Mouse (Mus musculus): ENCODE results near the gene Fam120b.

Fam120b gene

DNA sequence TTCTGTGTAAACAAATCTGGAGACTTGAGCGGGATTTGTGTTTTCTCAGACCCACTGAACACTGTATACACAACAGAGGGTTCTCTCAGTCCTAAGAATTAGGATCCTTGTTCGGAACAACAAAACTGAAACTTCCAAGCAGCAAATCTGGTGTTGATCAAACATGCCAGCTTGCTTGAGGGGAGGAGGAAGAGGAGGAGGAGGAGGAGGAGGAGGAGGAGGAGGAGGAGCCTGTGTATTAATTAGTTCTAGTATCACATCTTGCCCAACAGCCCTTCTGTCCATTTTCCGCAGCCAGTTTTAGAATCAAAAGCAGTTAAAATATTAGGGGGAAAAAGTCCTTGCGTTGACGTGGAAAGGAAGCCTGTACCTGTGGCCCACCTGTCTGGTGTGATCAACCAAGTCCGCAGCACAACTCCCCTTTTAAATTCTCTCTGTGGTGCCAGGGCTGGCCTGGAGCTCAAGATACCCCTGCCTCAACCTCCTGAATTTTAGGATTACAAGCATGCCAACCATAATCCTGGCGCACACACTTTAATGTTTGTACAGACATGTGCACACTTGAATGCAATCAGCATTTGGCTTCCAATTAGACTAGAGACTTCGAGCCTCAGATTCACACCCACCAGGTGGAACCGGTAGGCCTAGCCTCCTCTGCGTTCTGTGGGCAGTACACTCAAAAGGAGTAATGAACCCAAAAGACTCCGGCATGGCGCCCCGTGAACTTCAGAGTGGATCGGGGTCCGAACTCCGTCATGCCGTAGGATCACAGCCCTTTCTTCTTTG lies 16.1 kb upstream of the Fam120b start:
- DNase-seq (ENCODE audit: low spot score) = no peak

DNA sequence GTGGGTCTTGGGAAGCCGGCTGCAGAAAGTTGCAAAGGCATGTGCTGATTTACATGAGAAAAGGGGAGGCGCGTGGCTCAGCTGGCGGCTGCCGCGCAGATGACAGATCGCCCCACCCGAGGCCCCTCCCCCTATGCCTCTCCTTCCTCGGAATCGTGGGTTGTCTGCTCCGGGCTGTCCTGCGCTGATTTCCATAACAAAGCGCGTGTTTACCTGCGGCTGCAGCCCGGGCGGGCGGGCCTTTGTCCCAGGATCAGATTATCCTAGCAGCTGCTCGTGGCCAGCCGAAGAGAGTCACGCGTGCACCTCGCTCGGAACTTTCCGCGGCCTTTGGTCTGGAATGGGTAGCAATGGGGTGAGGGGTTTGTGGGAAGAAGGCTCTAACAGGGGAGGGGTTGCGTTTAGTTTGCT lies 15.4 kb upstream of the Fam120b start:
- DNase-seq (ENCODE audit: low spot score) = peak; percentile 35

DNA sequence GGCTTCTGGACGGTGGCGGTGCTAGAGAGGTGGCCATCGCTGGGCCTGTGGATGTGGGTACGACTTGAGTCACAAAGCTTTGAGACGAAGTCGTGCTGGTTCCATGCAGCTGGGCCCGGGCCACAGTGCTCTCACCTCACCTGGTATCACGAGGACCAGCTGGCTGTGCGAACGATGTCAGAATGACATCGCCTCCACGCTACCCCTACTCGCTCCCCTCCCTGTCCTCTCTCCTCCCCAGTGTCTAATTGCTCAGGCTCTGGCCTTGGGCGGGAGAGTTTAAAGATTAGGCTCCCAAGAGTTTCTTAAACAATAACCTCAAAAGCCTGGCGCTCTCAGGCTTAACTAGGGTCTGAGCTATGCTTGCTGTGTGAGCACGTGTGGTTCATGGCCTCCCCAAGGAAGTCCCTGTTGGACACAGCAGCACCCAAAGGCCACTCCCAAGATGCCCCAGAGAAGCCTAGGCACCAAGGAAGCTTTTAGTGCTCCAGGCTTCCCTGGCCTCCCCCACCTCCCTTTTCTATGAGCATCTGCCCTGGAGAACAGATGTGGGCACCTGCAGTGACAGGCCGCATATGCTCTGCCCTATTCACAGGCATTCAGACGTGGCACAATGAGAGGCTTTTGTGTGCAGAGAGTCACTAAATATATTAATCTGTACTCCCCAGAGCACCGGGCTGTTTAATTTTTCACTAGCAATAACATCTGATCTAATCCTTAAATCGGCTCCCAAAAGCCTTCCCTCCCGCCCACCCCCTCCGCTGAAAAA lies 14.7 kb upstream of the Fam120b start:
- DNase-seq (ENCODE audit: low spot score) = no peak

DNA sequence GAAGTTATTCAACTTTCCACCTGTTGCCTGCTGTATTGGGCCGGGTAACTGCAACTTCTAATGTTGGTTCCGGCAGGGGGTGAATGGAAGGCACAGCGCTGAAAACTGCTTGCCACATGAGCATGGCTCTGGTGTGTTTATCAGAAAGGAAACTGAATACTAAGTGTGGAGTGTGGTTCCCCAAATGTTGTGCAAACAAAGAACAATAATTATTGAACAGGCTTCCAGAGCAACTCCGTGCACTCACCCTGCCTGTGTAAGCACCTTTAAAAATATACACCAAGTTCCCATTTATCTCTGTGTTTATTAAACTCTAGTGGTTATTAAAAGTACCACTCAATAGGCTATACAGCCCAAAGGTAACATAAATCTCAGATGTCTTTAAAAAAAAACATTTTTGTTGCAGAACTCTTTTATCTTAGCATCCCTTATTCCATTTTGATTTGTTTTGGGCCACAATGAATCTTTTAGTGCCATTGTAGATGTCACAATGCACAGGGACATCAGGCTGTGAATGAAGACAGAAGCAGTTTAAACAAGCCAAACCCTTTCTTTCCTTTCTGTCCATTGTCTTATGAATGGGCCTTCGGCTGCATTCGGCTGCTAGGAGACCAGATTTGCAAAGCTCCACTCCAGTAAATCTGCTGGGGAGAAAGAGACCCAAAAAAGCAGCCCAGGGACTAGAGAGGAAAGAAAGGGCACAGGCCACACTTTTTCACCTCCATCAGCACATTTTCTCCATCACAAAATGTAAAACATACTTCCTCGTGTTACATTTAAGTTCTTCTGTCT lies 13.9 kb upstream of the Fam120b start:
- DNase-seq (ENCODE audit: low spot score) = no peak

DNA sequence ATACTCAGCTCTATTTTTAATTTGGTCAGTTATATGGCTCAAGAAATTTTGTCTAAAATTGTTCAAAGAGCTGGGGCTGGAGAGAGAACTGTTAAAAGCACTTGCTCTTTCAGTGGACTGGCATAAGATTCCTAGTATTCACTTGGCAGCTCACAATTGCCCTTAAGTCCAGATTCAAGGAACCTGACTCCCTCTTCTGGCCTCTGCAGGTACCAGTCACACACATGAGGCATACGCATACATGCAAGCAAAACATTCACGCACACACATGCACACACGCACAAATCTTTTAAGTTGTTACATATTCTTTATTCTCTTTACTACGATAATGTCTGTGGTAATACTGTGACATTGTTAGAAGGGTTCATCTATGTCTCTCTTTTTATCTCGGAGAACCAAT lies 12.6 kb upstream of the Fam120b start:
- no peak for DNase-seq (ENCODE audit: low spot score)

DNA sequence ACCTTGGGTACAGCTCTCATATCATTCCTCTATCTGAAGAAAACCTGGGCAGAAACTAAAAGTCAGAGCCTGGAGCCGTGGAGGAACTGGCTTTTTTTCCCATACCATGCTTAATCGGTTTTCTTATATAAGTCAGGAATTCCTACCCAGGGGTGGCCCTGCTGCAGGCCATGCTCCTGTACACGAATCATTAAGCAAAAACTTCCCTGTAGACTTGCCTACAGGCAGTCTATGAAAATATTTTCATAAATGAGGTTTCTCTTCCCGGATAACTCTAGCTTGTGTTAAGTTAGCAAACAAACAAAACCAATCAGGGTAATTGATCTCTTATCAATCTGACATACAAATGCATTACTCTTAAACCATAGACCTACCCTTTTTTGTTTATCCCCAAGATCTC lies 7.1 kb upstream of the Fam120b start:
- DNase-seq (ENCODE audit: low spot score) = no peak

DNA sequence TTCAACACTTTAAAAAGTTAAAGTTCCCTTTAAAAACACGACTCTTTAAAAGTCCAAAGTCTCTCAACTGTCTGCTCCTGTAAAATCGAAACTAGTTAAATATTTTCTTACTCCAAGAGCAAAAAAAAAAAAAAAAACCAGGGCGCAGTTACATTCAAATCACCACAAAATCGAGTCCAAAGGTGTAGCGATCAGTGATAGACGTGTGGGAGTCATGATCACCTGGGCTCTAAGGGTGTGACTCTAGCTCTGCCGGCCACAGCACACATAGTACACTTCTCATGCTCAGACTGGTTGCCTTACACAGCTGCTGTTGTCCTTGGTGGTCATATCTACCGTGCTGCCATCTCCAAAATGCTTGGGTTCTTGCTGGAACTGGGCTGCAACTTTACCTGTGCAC lies 6.6 kb upstream of the Fam120b start:
- DNase-seq (ENCODE audit: low spot score) = no peak

GRCm38 (mm10) chr17:15401716-15402115 lies 5.7 kb downstream of the Fam120b start:
- no peak for DNase-seq (ENCODE audit: low spot score)

DNA sequence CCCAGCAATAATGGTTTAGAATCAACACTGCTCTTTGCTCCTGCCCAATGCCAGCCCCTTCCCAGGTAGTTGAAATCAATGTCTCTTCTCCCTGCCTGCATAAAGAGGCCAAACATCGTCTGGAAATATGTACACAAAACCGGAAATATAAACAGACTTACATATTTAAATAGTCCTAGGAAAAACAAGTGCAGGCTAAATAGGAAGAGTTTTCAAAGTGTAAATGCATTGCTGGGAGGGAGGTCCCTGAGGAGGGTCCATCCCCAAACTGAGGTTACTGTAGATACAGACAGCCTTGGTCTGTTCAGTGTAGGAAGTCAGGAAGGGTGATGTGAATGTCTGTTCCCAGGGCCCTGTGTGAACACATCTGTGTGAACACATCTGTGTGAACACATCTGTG lies 10.6 kb downstream of the Fam120b start:
- no peak for DNase-seq (ENCODE audit: low spot score)

- DNase-seq (ENCODE audit: low spot score) = peak; percentile 44
Measured at GRCm38 (mm10) chr17:15409261-15409660, 13.3 kb downstream of the Fam120b start.

DNA sequence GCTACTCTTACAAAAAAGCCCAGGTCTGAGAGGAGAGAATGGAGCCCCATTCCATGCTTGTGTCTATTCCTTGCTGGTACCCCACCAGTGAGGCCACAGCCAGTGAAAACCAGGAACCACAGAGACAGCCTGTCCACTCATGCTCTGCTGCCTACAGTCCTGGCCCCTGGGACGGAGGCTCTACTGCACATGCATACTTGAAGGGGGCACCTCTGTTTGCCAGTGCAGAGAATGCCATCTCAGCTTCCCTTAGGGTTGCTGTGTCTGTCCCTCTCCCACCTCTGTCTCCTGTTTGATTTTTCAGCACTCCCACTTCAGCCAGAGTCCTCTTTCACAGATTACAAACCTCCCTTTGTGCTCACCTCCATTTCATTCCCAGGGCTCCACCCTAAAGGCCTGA lies 14.9 kb downstream of the Fam120b start:
- DNase-seq (ENCODE audit: low spot score) = no peak

- no peak for DNase-seq (ENCODE audit: low spot score)
Measured at GRCm38 (mm10) chr17:15416596-15417215, 20.7 kb downstream of the Fam120b start.

GRCm38 (mm10) chr17:15419534-15419933 lies 23.5 kb downstream of the Fam120b start:
- DNase-seq (ENCODE audit: low spot score) = no peak

DNA sequence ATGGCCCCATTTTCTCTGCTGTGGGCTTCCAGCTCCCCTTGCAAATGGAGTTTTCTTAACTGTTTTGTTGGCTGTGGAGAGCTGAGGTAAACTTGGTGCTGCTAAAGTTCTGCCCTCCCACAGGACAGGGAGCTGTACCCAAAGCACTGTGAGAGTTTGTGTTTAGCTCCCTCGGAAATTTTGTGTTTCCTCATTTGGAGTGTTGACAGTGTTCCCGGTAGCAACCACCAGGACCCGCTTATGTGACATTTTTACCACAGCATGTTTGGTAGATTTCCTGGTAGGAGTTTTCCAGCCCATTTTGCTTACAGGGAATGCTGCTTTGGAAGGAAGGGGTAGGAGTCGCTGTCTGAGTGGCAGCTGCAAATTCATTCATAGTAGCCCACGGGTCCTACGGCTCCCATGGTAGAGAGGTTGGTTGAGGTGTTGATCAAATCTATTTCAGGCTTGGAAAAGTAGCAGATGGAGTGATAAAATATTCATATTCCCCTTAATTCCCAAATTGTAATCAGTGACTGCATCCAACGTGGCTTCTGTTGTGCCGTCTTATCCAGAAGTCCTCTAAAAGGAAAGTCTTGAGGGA lies 24.1 kb downstream of the Fam120b start:
- no peak for DNase-seq (ENCODE audit: low spot score)

GRCm38 (mm10) chr17:15421446-15421845 lies 25.4 kb downstream of the Fam120b start:
- DNase-seq (ENCODE audit: low spot score) = no peak

DNA sequence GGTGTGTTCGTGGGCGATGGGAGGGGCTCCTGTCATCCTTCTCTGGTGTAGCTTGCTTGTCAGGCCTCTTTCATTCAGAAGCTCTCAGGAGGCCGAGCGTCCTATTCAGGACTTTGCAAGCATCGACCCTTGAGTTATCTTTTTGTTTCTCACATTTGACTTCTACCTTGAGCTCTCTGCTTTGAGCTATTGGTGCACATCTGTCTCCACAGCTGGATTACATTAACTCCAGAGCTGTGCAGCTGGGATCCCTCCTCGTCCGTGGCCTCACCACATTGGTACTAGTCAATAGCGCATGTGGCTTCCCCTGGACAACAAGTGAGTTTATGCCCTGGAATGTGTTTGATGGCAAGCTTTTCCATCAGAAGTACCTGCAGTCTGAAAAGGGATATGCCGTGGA lies 26.7 kb downstream of the Fam120b start:
- no peak for DNase-seq (ENCODE audit: low spot score)

DNA sequence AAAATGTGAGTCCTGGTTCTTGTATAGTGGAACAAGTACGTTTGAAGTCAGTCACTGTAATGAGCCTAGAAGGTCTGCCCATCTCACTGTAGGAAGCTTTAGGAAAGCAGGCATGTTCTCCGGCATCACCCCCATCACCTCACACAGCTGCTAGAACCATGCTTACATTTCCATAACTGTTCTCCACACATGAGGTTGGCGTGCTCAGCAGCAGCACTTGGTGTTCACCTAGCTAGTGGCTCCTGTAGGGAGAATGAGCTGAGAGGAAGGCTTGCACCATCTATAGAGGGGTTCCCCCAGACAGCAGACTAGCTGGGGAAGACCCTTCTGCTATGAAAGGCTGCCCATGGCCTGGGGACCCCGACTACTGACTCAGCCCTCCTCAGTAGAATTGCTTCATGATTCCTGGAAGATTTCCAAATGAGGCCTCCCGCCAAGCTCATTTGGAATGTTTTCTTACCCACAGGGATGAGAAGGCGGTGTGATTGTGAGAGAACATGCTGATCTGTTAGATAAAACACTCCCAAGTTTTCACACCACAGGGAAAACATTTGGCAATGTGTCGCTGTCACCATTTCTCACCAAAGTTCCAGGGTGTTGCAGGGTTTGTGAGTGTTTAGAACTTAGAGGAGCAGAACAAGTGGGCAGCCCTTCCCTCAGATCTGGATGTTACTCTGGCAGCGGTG lies 27.2 kb downstream of the Fam120b start:
- DNase-seq (ENCODE audit: low spot score) = peak; percentile 78

- DNase-seq (ENCODE audit: low spot score) = no peak
Measured at GRCm38 (mm10) chr17:15425931-15426330, 29.9 kb downstream of the Fam120b start.

- DNase-seq (ENCODE audit: low spot score) = no peak
Measured at GRCm38 (mm10) chr17:15429451-15429850, 33.4 kb downstream of the Fam120b start.

- DNase-seq (ENCODE audit: low spot score) = no peak
Measured at GRCm38 (mm10) chr17:15429937-15430336, 33.9 kb downstream of the Fam120b start.

DNA sequence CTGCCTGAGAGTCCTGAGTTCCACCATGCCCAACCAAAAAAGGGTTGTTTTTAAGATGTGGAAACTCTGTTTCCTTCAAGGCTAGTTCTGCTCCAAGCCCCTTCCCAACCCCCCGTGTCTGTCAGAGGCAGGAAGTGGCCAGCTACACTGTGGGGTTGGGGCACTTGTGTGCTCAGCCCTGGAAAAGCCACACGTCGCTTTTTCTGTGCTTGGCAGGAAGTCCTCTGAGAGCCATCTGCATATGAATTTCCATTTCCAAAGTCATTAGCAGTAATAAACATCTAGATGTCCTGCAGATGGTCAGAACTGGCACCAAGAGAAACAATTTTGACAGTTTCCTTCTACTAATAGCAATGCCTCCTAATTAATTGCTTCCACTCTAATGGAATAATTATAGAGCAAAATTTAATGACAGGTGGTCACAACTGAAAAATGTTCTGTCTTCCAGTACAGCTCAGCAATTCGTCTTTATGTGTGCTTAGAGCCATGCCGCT lies 35.1 kb downstream of the Fam120b start:
- DNase-seq (ENCODE audit: low spot score) = no peak
